Mouse (Mus musculus) c-Kit-positive CD71-positive TER-119-negative erythroid progenitor cells, embryonic 14.5 days (primary cell): ENCODE data around the gene Mllt10.
A peak's percentile ranks its signal among the peaks of the same experiment; 100 is the strongest.

ENCODE experiments used
- DNase-seq: peaks from one replicate; pipeline ENCODE4 v3.0.0-alpha.2; 2013; ENCODE audit warnings: low read depth

Gene Mllt10

GRCm38 (mm10) chr2:18093858-18094257 lies 38.8 kb downstream of the Mllt10 start:
- DNase-seq, result no peak

GRCm38 (mm10) chr2:18094319-18094718 lies 39.3 kb downstream of the Mllt10 start:
- DNase-seq, result no peak

GRCm38 (mm10) chr2:18095804-18096203 lies 40.8 kb downstream of the Mllt10 start:
- DNase-seq, result no peak

- peak; percentile 28 for DNase-seq
These were observed 45.9 kb downstream of the Mllt10 start for GRCm38 (mm10) chr2:18100914-18101313.

- no peak for DNase-seq
These were observed 52.5 kb downstream of the Mllt10 start for GRCm38 (mm10) chr2:18107561-18107960.

- no peak for DNase-seq
These were observed 53.2 kb downstream of the Mllt10 start for GRCm38 (mm10) chr2:18108214-18108613.

- no peak for DNase-seq
These were observed 56.4 kb downstream of the Mllt10 start for GRCm38 (mm10) chr2:18111411-18111810.

- DNase-seq, result no peak
These were observed 61.4 kb downstream of the Mllt10 start for GRCm38 (mm10) chr2:18116432-18116831.

- no peak for DNase-seq
These were observed 83.1 kb downstream of the Mllt10 start for GRCm38 (mm10) chr2:18138131-18138530.

- DNase-seq, result no peak
These were observed 84.6 kb downstream of the Mllt10 start for GRCm38 (mm10) chr2:18139646-18140045.

- DNase-seq, result no peak
These were observed 101.1 kb downstream of the Mllt10 start for GRCm38 (mm10) chr2:18156131-18156530.

- no peak for DNase-seq
These were observed 104.4 kb downstream of the Mllt10 start for GRCm38 (mm10) chr2:18159426-18159825.

GRCm38 (mm10) chr2:18160992-18161391 lies 106.0 kb downstream of the Mllt10 start:
- no peak for DNase-seq

GRCm38 (mm10) chr2:18165511-18165910 lies 110.5 kb downstream of the Mllt10 start:
- DNase-seq, result no peak

GRCm38 (mm10) chr2:18169174-18169948 lies 114.3 kb downstream of the Mllt10 start:
- no peak for DNase-seq

- no peak for DNase-seq
These were observed 120.2 kb downstream of the Mllt10 start for GRCm38 (mm10) chr2:18175234-18175633.

GRCm38 (mm10) chr2:18176235-18176634 lies 121.2 kb downstream of the Mllt10 start:
- DNase-seq, result no peak

- DNase-seq, result no peak
These were observed 125.3 kb downstream of the Mllt10 start for GRCm38 (mm10) chr2:18180323-18180722.

- DNase-seq, result no peak
These were observed 126.6 kb downstream of the Mllt10 start for GRCm38 (mm10) chr2:18181631-18182030.

GRCm38 (mm10) chr2:18183079-18183478 lies 128.0 kb downstream of the Mllt10 start:
- DNase-seq, result no peak

- DNase-seq, result no peak
These were observed 133.3 kb downstream of the Mllt10 start for GRCm38 (mm10) chr2:18188367-18188766.

GRCm38 (mm10) chr2:18195285-18195684 lies 140.2 kb downstream of the Mllt10 start:
- no peak for DNase-seq

- no peak for DNase-seq
These were observed 140.8 kb downstream of the Mllt10 start for GRCm38 (mm10) chr2:18195691-18196396.
